15 mouse cellular contexts compared by ENCODE assay signal in genomic region chr17:27247680-27248386, GRCm38 (mm10). TPM values are rescaled to one million over a fixed set of nuclear protein-coding genes. Genes with fewer than 3 reads are reported as not detected.
DNase-seq lines count a peak whose midpoint lies in the region; ATAC-seq lines count a peak whose summit lies in the region.
"Had no signal": no experiment of that assay in that cellular context is flagged by ENCODE, and none has a peak within 500 bp of the region (broad histone marks: within the 10 kb centered on the region; RNA-seq: fewer than 3 reads in every experiment).

No protein-coding gene starts in this region.

- 0 out of 2 replicates have a peak, but pooled peaks have one; percentile 24 for ATAC-seq in heart, embryonic 15.5 days (replicated peaks; ENCODE audit: insufficient number of reproducible peaks, insufficient read depth, low FRiP score, low read depth)

- H3K4me3 ChIP-seq in heart, embryonic 15.5 days = no peak overlapping the region
- H3K4me3 ChIP-seq: hindbrain, embryonic 15.5 days had no signal

- DNase-seq in heart, adult 18-20 months = no peak
- DNase-seq in cerebellum, adult 11 months = peak; percentile 72
- peak; percentile 87 to 88 for DNase-seq in cerebellum, postnatal 25 days
- peak; percentile 62 for DNase-seq in right cerebral cortex, postnatal 14 days
- DNase-seq in adrenal gland, postnatal 36 days = no peak
- DNase-seq in heart, adult 9 months (ENCODE audit: low spot score in 2 of 2) = no peak
- DNase-seq: gastrocnemius, postnatal 25 days; kidney, adult 8-10 months; liver; lung, embryonic 14.5 days; spleen, adult 18-20 months had no signal

- H3K4me2 ChIP-seq in heart, embryonic 15.5 days = no peak overlapping the region
- H3K4me2 ChIP-seq: hindbrain, embryonic 15.5 days; lung, embryonic 14.5 days; midbrain, embryonic 11.5 days had no signal

- no peaks in the 10 kb centered on the region for H3K36me3 ChIP-seq in heart, embryonic 15.5 days
- H3K36me3 ChIP-seq: G1E; hindbrain, embryonic 15.5 days had no signal

- no peaks in the 10 kb centered on the region for H3K9me3 ChIP-seq in heart, embryonic 15.5 days (replicated peaks)
- H3K9me3 ChIP-seq: hindbrain, embryonic 15.5 days had no signal

- H3K27ac ChIP-seq in heart, embryonic 15.5 days = no peak overlapping the region
- H3K27ac ChIP-seq: hindbrain, embryonic 15.5 days had no signal

- peaks cover 29% of the 10 kb centered on the region for H3K4me1 ChIP-seq in heart, embryonic 15.5 days (replicated peaks)

- WGBS in heart, embryonic 15.5 days = 66% methylated on average over 6 of the region's 6 CpGs

- H3K9ac ChIP-seq in heart, embryonic 15.5 days = no peak overlapping the region
- H3K9ac ChIP-seq: hindbrain, embryonic 15.5 days; lung, embryonic 14.5 days had no signal

- H3K27me3 ChIP-seq in heart, embryonic 15.5 days = no peaks in the 10 kb centered on the region; the same call in 1 of the 2 replicates
- H3K27me3 ChIP-seq: hindbrain, embryonic 15.5 days had no signal

RNA-seq across cellular contexts. Expression of gene Lemd2, which starts 43.6 kb away (rescaled TPM):
- 7.2 and 10.5 TPM in 2 replicates for polyA plus RNA-seq in heart, embryonic 15.5 days (2015; fragmentation: Nextera tagmentation; extraction: Ambion mirVana)
- total RNA-seq in heart, adult 18-20 months (2021) = 10 to 100 TPM; 28.0 to 30.5 TPM
- total RNA-seq in adrenal gland, postnatal 36 days (2021) = 10 to 100 TPM; 66.5 to 76.6 TPM

Comparison
In these comparisons a context has a peak if more than half of its experiments do, and no peak if none do; other contexts are left out.
1. DNase-seq: peak in cerebellum, adult 11 months (single experiment), cerebellum, postnatal 25 days (2 of 2) and right cerebral cortex, postnatal 14 days (single experiment); none in heart, adult 18-20 months (0 of 2), adrenal gland, postnatal 36 days (0 of 2) and heart, adult 9 months (0 of 2).